In the genomic region with DNA sequence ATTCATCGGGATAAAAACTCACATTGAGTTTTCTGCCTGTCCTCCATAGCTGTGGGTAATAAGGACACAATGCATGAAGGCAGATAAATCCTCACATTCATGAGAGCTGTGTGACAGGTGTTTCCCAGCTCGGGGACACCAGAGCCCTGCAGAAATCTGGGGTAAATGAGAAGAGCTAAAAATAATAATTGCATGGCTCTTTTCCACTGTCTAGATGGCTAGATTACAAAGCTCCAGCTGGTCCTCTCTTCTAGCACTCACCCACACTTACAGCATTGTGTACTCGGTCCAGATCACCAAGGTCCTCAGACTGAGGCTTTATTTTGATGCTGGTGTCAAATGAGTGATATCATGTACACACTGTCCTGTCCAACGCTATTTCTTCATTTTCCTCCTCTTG, we compare ENCODE assay signal across 15 mouse cellular contexts.
DNase-seq lines count a peak whose midpoint lies in the region; ATAC-seq and TF ChIP-seq lines count a peak whose summit lies in the region.
"Had no signal": no experiment of that assay in that cellular context is flagged by ENCODE, and none has a peak within 500 bp of the region (broad histone marks: within the 10 kb centered on the region; RNA-seq: fewer than 3 reads in every experiment).

No protein-coding gene starts in this region.

- no peaks in the 10 kb centered on the region for H3K4me1 ChIP-seq in lung, embryonic 15.5 days
- H3K4me1 ChIP-seq in heart, adult 2 months (ENCODE audit: control insufficient read depth, insufficient read depth, low read length): no peaks in the 10 kb centered on the region
- H3K4me1 ChIP-seq: embryonic facial prominence, embryonic 15.5 days; forebrain, embryonic 13.5 days had no signal

- H3K9me3 ChIP-seq in lung, embryonic 15.5 days: no peaks in the 10 kb centered on the region
- H3K9me3 ChIP-seq: embryonic facial prominence, embryonic 15.5 days; forebrain, embryonic 13.5 days had no signal

- intact Hi-C loops in heart, adult 2 months (cut with DNase I): no loop called here

- H3K79me2 ChIP-seq in heart, adult 2 months (replicated peaks; ENCODE audit: control insufficient read depth, insufficient read depth, low read length): no peaks in the 10 kb centered on the region

- peak; percentile 84 for ATAC-seq in lung, embryonic 15.5 days (ENCODE audit: borderline replicate concordance, extremely low read depth, low FRiP score, low TSS enrichment)
- ATAC-seq: forebrain, embryonic 13.5 days; Patski had no signal

- no peak overlapping the region for H3K27ac ChIP-seq in layer of hippocampus, adult 2 months
- no peak overlapping the region for H3K27ac ChIP-seq in lung, embryonic 15.5 days
- H3K27ac ChIP-seq in heart, adult 2 months: no peak overlapping the region
- H3K27ac ChIP-seq: embryonic facial prominence, embryonic 15.5 days; forebrain, embryonic 13.5 days; hindbrain, embryonic 14.5 days; liver, embryonic 14.5 days had no signal

- no peak overlapping the region for H3K4me3 ChIP-seq in layer of hippocampus, adult 2 months
- H3K4me3 ChIP-seq in lung, embryonic 15.5 days: no peak overlapping the region
- no peak overlapping the region for H3K4me3 ChIP-seq in heart, adult 2 months
- H3K4me3 ChIP-seq: embryonic facial prominence, embryonic 15.5 days; forebrain, embryonic 13.5 days had no signal

- no peaks in the 10 kb centered on the region for H3K27me3 ChIP-seq in lung, embryonic 15.5 days
- no peaks in the 10 kb centered on the region for H3K27me3 ChIP-seq in heart, adult 2 months (ENCODE audit: control insufficient read depth, insufficient read depth, low read length)
- H3K27me3 ChIP-seq: embryonic facial prominence, embryonic 15.5 days; forebrain, embryonic 13.5 days; Patski had no signal

- TF ChIP-seq EP300 in heart, adult 2 months (IDR thresholded peaks at IDR 0.05; ENCODE audit: insufficient read depth, low read depth, low read length): no peak

- DNase-seq in cerebellum, adult 18-20 months: peak; percentile 4 to 5
- no peak for DNase-seq in cerebellum, adult 11-12 months
- DNase-seq in layer of hippocampus, adult 2 months (ENCODE audit: low spot score in 2 of 2): peak; percentile 10 to 14
- no peak for DNase-seq in layer of hippocampus, adult 9-10 months (ENCODE audit: low spot score)
- DNase-seq in brain, adult 2 months (ENCODE audit: low read depth, low spot score): peak; percentile 61
- DNase-seq in urinary bladder, adult 18-20 months (ENCODE audit: low spot score in 2 of 2): no peak
- DNase-seq in heart, adult 2 months: no peak
- DNase-seq: kidney, adult 11 months; kidney, postnatal 14 days had no signal

- H3K36me3 ChIP-seq in lung, embryonic 15.5 days: no peaks in the 10 kb centered on the region
- H3K36me3 ChIP-seq in heart, adult 2 months (ENCODE audit: control insufficient read depth, insufficient read depth, low read length): no peaks in the 10 kb centered on the region
- H3K36me3 ChIP-seq: embryonic facial prominence, embryonic 15.5 days had no signal

- 32% methylated on average over 4 of the region's 4 CpGs for WGBS in lung, embryonic 15.5 days
- 48% methylated on average over 4 of the region's 4 CpGs for WGBS in heart, adult 2 months

- TF ChIP-seq POLR2A in heart, adult 2 months (IDR thresholded peaks at IDR 0.05; ENCODE audit: insufficient read depth, low read depth, low read length): no peak

- no peak overlapping the region for H3K9ac ChIP-seq in lung, embryonic 15.5 days
- H3K9ac ChIP-seq in heart, adult 2 months (ENCODE audit: low read depth, low read length): no peak overlapping the region
- H3K9ac ChIP-seq: embryonic facial prominence, embryonic 15.5 days; forebrain, embryonic 13.5 days; hindbrain, embryonic 14.5 days; liver, embryonic 14.5 days had no signal

- no peak overlapping the region for H3K4me2 ChIP-seq in lung, embryonic 15.5 days
- H3K4me2 ChIP-seq: embryonic facial prominence, embryonic 15.5 days; forebrain, embryonic 13.5 days; hindbrain, embryonic 14.5 days had no signal

- no peak for TF ChIP-seq CTCF in layer of hippocampus, adult 2 months (conservative IDR thresholded peaks at IDR 0.05)
- TF ChIP-seq CTCF in heart, adult 2 months (IDR thresholded peaks at IDR 0.05): no peak

Comparison
In these comparisons a context has a peak if more than half of its experiments do, and no peak if none do; other contexts are left out.
1. DNase-seq: peak in cerebellum, adult 18-20 months (2 of 2), layer of hippocampus, adult 2 months (2 of 2) and brain, adult 2 months (single experiment); none in cerebellum, adult 11-12 months (single experiment), layer of hippocampus, adult 9-10 months (single experiment), urinary bladder, adult 18-20 months (0 of 2) and heart, adult 2 months (0 of 2).